Mouse (Mus musculus) heart, embryonic 12.5 days (tissue): Measurements from ENCODE around the gene Vps45. TPM values are rescaled to one million over a fixed set of nuclear protein-coding genes. Genes with fewer than 3 reads are reported as not detected.

Experiments used
- ATAC-seq: fragments of 200-750 bp; cut with Nextera tagmentation; 2 replicates; pipeline ENCODE4 v1.8.0; 2017; ENCODE audit warnings: moderate TSS enrichment, moderate library complexity; ENCODE audit not compliant: insufficient number of reproducible peaks, low FRiP score
- H3K27ac ChIP-seq: fragments of 300-500 bp; sonication (generic); 2 replicates; pipeline ENCODE4 v1.5.1; 2016; ENCODE audit warnings: mild to moderate bottlenecking, moderate library complexity; ENCODE audit not compliant: poor library complexity, severe bottlenecking
- H3K27me3 ChIP-seq: fragments of 300-500 bp; sonication (generic); replicated peaks from 2 replicates; pipeline ENCODE4 v1.6.1; 2016; ENCODE audit warnings: mild to moderate bottlenecking, moderate library complexity
- H3K36me3 ChIP-seq: fragments of 300-500 bp; sonication (generic); 2 replicates; pipeline ENCODE4 v1.6.1; 2016; ENCODE audit warnings: mild to moderate bottlenecking, moderate library complexity
- H3K4me1 ChIP-seq: fragments of 300-500 bp; sonication (generic); replicated peaks from 2 replicates; pipeline ENCODE4 v1.6.1; 2016; ENCODE audit warnings: mild to moderate bottlenecking
- H3K4me2 ChIP-seq: fragments of 300-500 bp; sonication (generic); 2 replicates; pipeline ENCODE4 v1.6.1; 2016; ENCODE audit warnings: mild to moderate bottlenecking, moderate library complexity
- H3K4me3 ChIP-seq: fragments of 300-500 bp; sonication (generic); 2 replicates; pipeline ENCODE4 v1.5.1; 2016; ENCODE audit warnings: mild to moderate bottlenecking
- H3K9ac ChIP-seq: fragments of 300-500 bp; sonication (generic); 2 replicates; pipeline ENCODE4 v1.6.1; 2016; ENCODE audit warnings: mild to moderate bottlenecking, moderate library complexity
- H3K9me3 ChIP-seq: fragments of 300-500 bp; sonication (generic); replicated peaks from 2 replicates; pipeline ENCODE4 v1.6.1; 2016; ENCODE audit warnings: mild to moderate bottlenecking, moderate library complexity
- WGBS: fragments of 180-500 bp; shearing (Covaris S2); methylation state at CpG from one replicate; pipeline ENCODE4 v1.1.7; 2016; 5-methylcytosine and 5-hydroxymethylcytosine counted together
- polyA plus RNA-seq: library from polyadenylated mRNA; unstranded; fragments of >200 nt; fragmentation: Nextera tagmentation; extraction: Ambion mirVana; gene quantifications from 2 replicates; pipeline ENCODE4 v1.2.1, GENCODE M21; 2016

The Vps45 gene
- polyA plus RNA-seq, 1 experiment from 2014 or later, result 32.8 TPM

- Histone ChIP-seq H3K4me1 (peaks cover 13% of the 10 kb centered on the region), H3K9me3 (no peaks in the 10 kb centered on the region), H3K27ac (no peak overlapping the region), H3K4me3 (no peak overlapping the region), H3K4me2 (no peak overlapping the region), H3K9ac (no peak overlapping the region), H3K36me3 (no peaks in the 10 kb centered on the region), H3K27me3 (no peaks in the 10 kb centered on the region)
- no peak for ATAC-seq
- WGBS, result 54% methylated on average over 6 of the region's 6 CpGs
Measured at GRCm38 (mm10) chr3:96091966-96092365, 33.7 kb upstream of the Vps45 start.

- H3K27me3 ChIP-seq, result no peaks in the 10 kb centered on the region
- no peak for ATAC-seq
- H3K27ac ChIP-seq, result no peak overlapping the region
- no peaks in the 10 kb centered on the region for H3K36me3 ChIP-seq
- no peak overlapping the region for H3K9ac ChIP-seq
- peaks cover 13% of the 10 kb centered on the region for H3K4me1 ChIP-seq
- no peaks in the 10 kb centered on the region for H3K9me3 ChIP-seq
- H3K4me3 ChIP-seq, result no peak overlapping the region
- WGBS, result 70% methylated on average over 2 of the region's 2 CpGs
- no peak overlapping the region for H3K4me2 ChIP-seq
Measured at GRCm38 (mm10) chr3:96091146-96091545, 32.9 kb upstream of the Vps45 start.

- 0 out of 2 replicates have a peak, but pooled peaks cover 3% of the 10 kb centered on the region for H3K9me3 ChIP-seq
- H3K27ac ChIP-seq, result no peak overlapping the region
- H3K36me3 ChIP-seq, result no peaks in the 10 kb centered on the region
- H3K4me3 ChIP-seq, result no peak overlapping the region
- H3K9ac ChIP-seq, result no peak overlapping the region
- no peaks in the 10 kb centered on the region for H3K27me3 ChIP-seq
- H3K4me1 ChIP-seq, result peaks cover 13% of the 10 kb centered on the region
- no peak overlapping the region for H3K4me2 ChIP-seq
- 63% methylated on average over 2 of the region's 2 CpGs for WGBS
- no peak for ATAC-seq
Measured at GRCm38 (mm10) chr3:96089882-96090489, 31.7 kb upstream of the Vps45 start.

GRCm38 (mm10) chr3:96087801-96088200 is 29.5 kb upstream of the Vps45 start:
- H3K36me3 ChIP-seq, result no peaks in the 10 kb centered on the region
- H3K9ac ChIP-seq, result no peak overlapping the region
- H3K4me2 ChIP-seq, result no peak overlapping the region
- WGBS, result 76% methylated on average over 4 of the region's 4 CpGs
- H3K4me1 ChIP-seq, result peaks cover 4% of the 10 kb centered on the region; the same call in 1 of the 2 replicates
- 0 out of 2 replicates have a peak, but pooled peaks cover 3% of the 10 kb centered on the region for H3K9me3 ChIP-seq
- no peak for ATAC-seq
- H3K27ac ChIP-seq, result no peak overlapping the region
- H3K4me3 ChIP-seq, result no peak overlapping the region
- H3K27me3 ChIP-seq, result no peaks in the 10 kb centered on the region

GRCm38 (mm10) chr3:96087219-96087618 is 29.0 kb upstream of the Vps45 start:
- Histone ChIP-seq H3K9ac (no peak overlapping the region), H3K27me3 (no peaks in the 10 kb centered on the region), H3K4me2 (no peak overlapping the region), H3K9me3 (0 out of 2 replicates have a peak, but pooled peaks cover 3% of the 10 kb centered on the region), H3K27ac (no peak overlapping the region), H3K36me3 (no peaks in the 10 kb centered on the region), H3K4me1 (peaks cover 6% of the 10 kb centered on the region; the same call in 1 of the 2 replicates), H3K4me3 (no peak overlapping the region)
- WGBS, result 58% methylated on average over 2 of the region's 2 CpGs
- ATAC-seq, result peak; percentile 88

- 79% methylated on average over 10 of the region's 10 CpGs for WGBS
Measured at GRCm38 (mm10) chr3:96084146-96084755, 26.0 kb upstream of the Vps45 start.

DNA sequence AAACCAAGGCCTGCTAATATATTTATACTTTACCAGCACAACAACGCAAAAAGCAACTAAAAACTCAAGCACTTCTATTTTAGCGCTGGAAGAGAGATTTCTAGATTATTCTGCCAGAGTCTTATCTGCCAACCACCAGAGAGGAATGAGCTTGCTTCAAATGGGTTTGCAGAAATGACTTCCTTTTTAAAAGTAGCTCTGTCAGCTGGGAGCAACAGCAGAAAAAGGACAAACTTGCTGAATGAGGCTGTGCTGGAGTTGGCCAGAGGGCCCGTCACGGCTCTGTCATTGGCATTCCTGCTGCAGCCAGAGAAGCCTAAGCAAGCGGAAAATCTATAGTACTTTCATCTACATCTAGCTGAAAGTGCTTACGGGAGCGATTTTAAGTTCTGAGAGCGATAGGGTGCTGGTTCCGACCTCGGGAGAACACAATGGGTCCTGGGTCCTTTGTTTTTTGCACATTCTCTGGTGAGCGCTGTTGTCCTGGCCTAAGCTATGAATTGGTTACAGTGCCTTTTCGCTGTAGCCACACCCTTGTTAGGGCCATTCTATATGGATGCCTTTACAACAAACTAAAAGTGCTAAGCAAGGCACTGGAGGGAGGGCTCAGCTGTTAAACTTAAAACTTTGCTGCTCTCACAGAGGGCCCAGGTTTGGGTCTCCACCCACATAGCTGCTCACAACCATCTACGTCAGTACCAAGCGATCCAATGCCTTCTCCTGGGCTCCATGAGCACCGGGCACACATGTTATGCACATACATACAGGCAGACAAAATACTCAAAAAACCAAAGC is 24.6 kb upstream of the Vps45 start:
- 0 out of 2 replicates have a peak, but pooled peaks cover 3% of the 10 kb centered on the region for H3K9me3 ChIP-seq
- H3K27ac ChIP-seq, result no peak overlapping the region
- peaks cover 6% of the 10 kb centered on the region; the same call in 1 of the 2 replicates for H3K4me1 ChIP-seq
- H3K9ac ChIP-seq, result no peak overlapping the region
- ATAC-seq, result no peak
- no peaks in the 10 kb centered on the region for H3K27me3 ChIP-seq
- no peak overlapping the region for H3K4me3 ChIP-seq
- no peaks in the 10 kb centered on the region for H3K36me3 ChIP-seq
- H3K4me2 ChIP-seq, result no peak overlapping the region
- 60% methylated on average over 15 of the region's 15 CpGs for WGBS

More at GRCm38 (mm10) chr3:96084146-96084755, 26.0 kb upstream of the Vps45 start:
- Histone ChIP-seq H3K27me3 (no peaks in the 10 kb centered on the region), H3K27ac (no peak overlapping the region), H3K36me3 (no peaks in the 10 kb centered on the region), H3K4me2 (no peak overlapping the region), H3K9me3 (0 out of 2 replicates have a peak, but pooled peaks cover 3% of the 10 kb centered on the region), H3K4me1 (peaks cover 6% of the 10 kb centered on the region; the same call in 1 of the 2 replicates), H3K9ac (no peak overlapping the region), H3K4me3 (no peak overlapping the region)
- no peak for ATAC-seq

- no peaks in the 10 kb centered on the region for H3K27me3 ChIP-seq
- no peak overlapping the region for H3K4me2 ChIP-seq
- no peak for ATAC-seq
- H3K4me3 ChIP-seq, result no peak overlapping the region
- H3K9ac ChIP-seq, result no peak overlapping the region
- WGBS, result 75% methylated on average over 2 of the region's 2 CpGs
- 0 out of 2 replicates have a peak, but pooled peaks cover 3% of the 10 kb centered on the region for H3K9me3 ChIP-seq
- no peak overlapping the region for H3K27ac ChIP-seq
- H3K4me1 ChIP-seq, result peaks cover 6% of the 10 kb centered on the region; the same call in 1 of the 2 replicates
- H3K36me3 ChIP-seq, result no peaks in the 10 kb centered on the region
Measured at GRCm38 (mm10) chr3:96082100-96082499, 23.8 kb upstream of the Vps45 start.

DNA sequence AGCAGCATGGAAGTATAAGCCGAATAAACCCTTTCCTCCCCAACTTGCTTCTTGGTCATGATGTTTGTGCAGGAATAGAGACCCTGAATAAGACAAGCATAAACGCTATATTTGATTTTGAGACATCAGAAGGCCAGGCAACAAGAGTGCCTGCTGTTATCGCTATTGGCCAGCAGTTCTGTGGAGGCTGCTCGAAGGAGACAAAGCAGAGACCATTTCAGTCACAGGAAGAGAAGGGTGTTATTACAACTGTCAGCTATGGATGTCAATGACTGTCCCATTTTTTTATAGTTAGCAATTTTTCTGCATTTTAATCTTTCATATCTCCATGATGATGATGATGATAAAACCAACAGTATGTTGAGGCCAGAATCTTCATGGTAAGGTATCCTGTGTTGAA is 23.4 kb upstream of the Vps45 start:
- Histone ChIP-seq H3K4me2 (no peak overlapping the region), H3K4me1 (peaks cover 6% of the 10 kb centered on the region; the same call in 1 of the 2 replicates), H3K9me3 (0 out of 2 replicates have a peak, but pooled peaks cover 3% of the 10 kb centered on the region), H3K4me3 (no peak overlapping the region), H3K27me3 (no peaks in the 10 kb centered on the region), H3K36me3 (no peaks in the 10 kb centered on the region), H3K27ac (no peak overlapping the region), H3K9ac (no peak overlapping the region)
- ATAC-seq, result no peak
- 75% methylated on average over 4 of the region's 4 CpGs for WGBS

- no peak overlapping the region for H3K4me2 ChIP-seq
- no peak overlapping the region for H3K4me3 ChIP-seq
- peaks cover 6% of the 10 kb centered on the region; the same call in 1 of the 2 replicates for H3K4me1 ChIP-seq
- 56% methylated on average over 1 of the region's 1 CpGs for WGBS
- no peak for ATAC-seq
- no peaks in the 10 kb centered on the region for H3K27me3 ChIP-seq
- no peak overlapping the region for H3K9ac ChIP-seq
- H3K27ac ChIP-seq, result no peak overlapping the region
- H3K36me3 ChIP-seq, result no peaks in the 10 kb centered on the region
- H3K9me3 ChIP-seq, result 0 out of 2 replicates have a peak, but pooled peaks cover 3% of the 10 kb centered on the region
Measured at GRCm38 (mm10) chr3:96081006-96081405, 22.7 kb upstream of the Vps45 start.

- no peaks in the 10 kb centered on the region for H3K27me3 ChIP-seq
- no peak overlapping the region for H3K9ac ChIP-seq
- no peak overlapping the region for H3K27ac ChIP-seq
- H3K9me3 ChIP-seq, result no peaks in the 10 kb centered on the region
- no peak for ATAC-seq
- WGBS, result 66% methylated on average over 3 of the region's 3 CpGs
- H3K4me3 ChIP-seq, result no peak overlapping the region
- H3K4me2 ChIP-seq, result no peak overlapping the region
- peaks cover 6% of the 10 kb centered on the region; the same call in 1 of the 2 replicates for H3K4me1 ChIP-seq
- no peaks in the 10 kb centered on the region for H3K36me3 ChIP-seq
Measured at GRCm38 (mm10) chr3:96078711-96079110, 20.4 kb upstream of the Vps45 start.
